Mouse (Mus musculus) cerebellum, postnatal 4 days (tissue): ENCODE results near the gene Fam171a2.

ENCODE experiments used
- DNase-seq, 2 experiments: peaks; one replicate each; pipeline ENCODE4 v3.0.0; 2022; ENCODE audit warnings: low spot score in 2 of 2, mixed read lengths in 1 of 2

The Fam171a2 gene

GRCm38 (mm10) chr11:102435754-102436470, 11.6 kb downstream of the Fam171a2 start:
- no peak for DNase-seq

- no peak for DNase-seq
Observed at GRCm38 (mm10) chr11:102434816-102435705, 12.4 kb downstream of the Fam171a2 start.

- peak; percentile 86 to 91 for DNase-seq
Observed at GRCm38 (mm10) chr11:102434406-102434805, 13.1 kb downstream of the Fam171a2 start.

- no peak for DNase-seq
Observed at GRCm38 (mm10) chr11:102433866-102434265, 13.6 kb downstream of the Fam171a2 start.

- no peak for DNase-seq
Observed at GRCm38 (mm10) chr11:102432896-102433295, 14.6 kb downstream of the Fam171a2 start.

GRCm38 (mm10) chr11:102432115-102432843, 15.2 kb downstream of the Fam171a2 start:
- DNase-seq = no peak

- DNase-seq = no peak
Observed at GRCm38 (mm10) chr11:102431728-102432114, 15.8 kb downstream of the Fam171a2 start.

GRCm38 (mm10) chr11:102431018-102431645, 16.4 kb downstream of the Fam171a2 start:
- DNase-seq = peak in 1 of 2 experiments; percentile 77

- peak in 1 of 2 experiments; percentile 79 for DNase-seq
Observed at GRCm38 (mm10) chr11:102430121-102431017, 17.1 kb downstream of the Fam171a2 start, which contains the start of gene Grn. Gene Grn, plus strand, starts transcription at chr11:102430315.

- no peak for DNase-seq
Observed at GRCm38 (mm10) chr11:102429551-102429950, 17.9 kb downstream of the Fam171a2 start.

- DNase-seq = no peak
Observed at GRCm38 (mm10) chr11:102428981-102429540, 18.4 kb downstream of the Fam171a2 start.

- DNase-seq = no peak
Observed at GRCm38 (mm10) chr11:102425555-102426316, 21.7 kb downstream of the Fam171a2 start.

GRCm38 (mm10) chr11:102424666-102425065, 22.8 kb downstream of the Fam171a2 start:
- DNase-seq = no peak

GRCm38 (mm10) chr11:102421559-102421958, 25.9 kb downstream of the Fam171a2 start:
- no peak for DNase-seq

- DNase-seq = no peak
Observed at GRCm38 (mm10) chr11:102418887-102419286, 28.6 kb downstream of the Fam171a2 start.

- DNase-seq = no peak
Observed at GRCm38 (mm10) chr11:102417160-102417559, 30.3 kb downstream of the Fam171a2 start.

- DNase-seq = no peak
Observed at GRCm38 (mm10) chr11:102415034-102415802, 32.3 kb downstream of the Fam171a2 start.

GRCm38 (mm10) chr11:102413059-102413458, 34.4 kb downstream of the Fam171a2 start:
- no peak for DNase-seq

GRCm38 (mm10) chr11:102411704-102412103, 35.8 kb downstream of the Fam171a2 start:
- peak; percentile 92 to 93 for DNase-seq
